Mouse (Mus musculus) myocyte (in vitro differentiated cells): Measurements from ENCODE around the gene Golim4. TPM values are rescaled to one million over a fixed set of nuclear protein-coding genes. Genes with fewer than 3 reads are reported as not detected.

ENCODE experiments used
- H3K27me3 ChIP-seq: one replicate; pipeline ENCODE4 v1.6.1; 2011; ENCODE audit not compliant: control insufficient read depth, insufficient read depth, insufficient read length
- H3K36me3 ChIP-seq: one replicate; pipeline ENCODE4 v1.6.1; 2011; ENCODE audit not compliant: control insufficient read depth, insufficient read depth
- H3K4me2 ChIP-seq: one replicate; pipeline ENCODE4 v1.6.1; 2011; ENCODE audit warnings: low read depth, control low read depth
- H3K4me3 ChIP-seq: one replicate; pipeline ENCODE4 v1.5.1; 2011; ENCODE audit warnings: mild to moderate bottlenecking, control low read depth, moderate library complexity
- H3K79me2 ChIP-seq: one replicate; pipeline ENCODE4 v1.6.1; 2011; ENCODE audit not compliant: control insufficient read depth, insufficient read depth
- H3ac ChIP-seq: one replicate; pipeline ENCODE4 v1.6.1; 2011; ENCODE audit not compliant: control insufficient read depth, insufficient read length
- CEBPB ChIP-seq: IDR thresholded peaks from 2 replicates; pipeline ENCODE4 v1.6.1; 2011; ENCODE audit warnings: mild to moderate bottlenecking, moderate library complexity; ENCODE audit not compliant: poor library complexity, insufficient read depth, severe bottlenecking
- E2F4 ChIP-seq: IDR thresholded peaks from one replicate; pipeline ENCODE4 v1.6.1; 2011; ENCODE audit warnings: mild to moderate bottlenecking, control low read depth, moderate library complexity; ENCODE audit not compliant: insufficient read depth
- MAX ChIP-seq: IDR thresholded peaks from one replicate; pipeline ENCODE4 v1.6.1; 2011; ENCODE audit warnings: low read depth, mild to moderate bottlenecking, control low read depth
- MYOD1 ChIP-seq, 3 experiments: IDR thresholded peaks; one replicate each; pipeline ENCODE4 v1.6.1; 2011; ENCODE audit warnings: control low read depth in 2 of 3, low read depth in 2 of 3, mild to moderate bottlenecking in 2 of 3, moderate library complexity in 1 of 3; ENCODE audit not compliant: insufficient read length in 2 of 3, control insufficient read depth in 1 of 3
- MYOG ChIP-seq, 3 experiments: IDR thresholded peaks; one replicate each; pipeline ENCODE4 v1.6.1; 2011; ENCODE audit warnings: control low read depth in 2 of 3, low read depth in 2 of 3, mild to moderate bottlenecking in 2 of 3; ENCODE audit not compliant: insufficient read length in 2 of 3, control insufficient read depth in 1 of 3, insufficient read depth in 1 of 3
- POLR2A ChIP-seq: IDR thresholded peaks from one replicate; pipeline ENCODE4 v1.6.1; 2011; ENCODE audit warnings: low read depth, mild to moderate bottlenecking, control low read depth, moderate library complexity; ENCODE audit not compliant: insufficient read length
- POLR2AphosphoS2 ChIP-seq: IDR thresholded peaks from one replicate; pipeline ENCODE4 v1.6.1; 2011; ENCODE audit warnings: low read depth, control low read depth; ENCODE audit not compliant: insufficient read length
- REST ChIP-seq: IDR thresholded peaks from one replicate; pipeline ENCODE4 v1.6.1; 2011; ENCODE audit warnings: mild to moderate bottlenecking, control low read depth, moderate library complexity; ENCODE audit not compliant: insufficient read depth, insufficient read length
- SRF ChIP-seq: IDR thresholded peaks from one replicate; pipeline ENCODE4 v1.6.1; 2011; ENCODE audit warnings: low read depth; ENCODE audit not compliant: control insufficient read depth, insufficient read length
- TCF12 ChIP-seq: IDR thresholded peaks from one replicate; pipeline ENCODE4 v1.6.1; 2011; ENCODE audit warnings: mild to moderate bottlenecking, control low read depth; ENCODE audit not compliant: poor library complexity, insufficient read depth, severe bottlenecking
- TCF3 ChIP-seq: IDR thresholded peaks from one replicate; pipeline ENCODE4 v1.6.1; 2011; ENCODE audit warnings: low read depth, control low read depth; ENCODE audit not compliant: insufficient read length
- USF1 ChIP-seq: IDR thresholded peaks from one replicate; pipeline ENCODE4 v1.6.1; 2011; ENCODE audit warnings: low read depth, mild to moderate bottlenecking, control low read depth, moderate library complexity
- polyA plus RNA-seq: library from polyadenylated mRNA; unstranded; fragments of >200 nt; fragmentation: generic; extraction: Trizol; gene quantifications from one replicate; pipeline ENCODE4 v1.2.1, GENCODE M21; 2012; ENCODE audit warnings: missing spikeins

Golim4 gene
- polyA plus RNA-seq, 1 experiment: 11.7 TPM

- H3K36me3 ChIP-seq: no peaks in the 10 kb centered on the region
- H3K27me3 ChIP-seq: no peaks in the 10 kb centered on the region
- TF ChIP-seq SRF (no peak), TCF3 (no peak), USF1 (no peak)
- H3K4me2 ChIP-seq: no peak overlapping the region
- no peak overlapping the region for H3K4me3 ChIP-seq
- H3ac ChIP-seq: no peak overlapping the region
- H3K79me2 ChIP-seq: peaks cover 49% of the 10 kb centered on the region
These were observed 7.4 kb downstream of the Golim4 start for GRCm38 (mm10) chr3:75949358-75949757.

- Histone ChIP-seq H3K27me3 (no peaks in the 10 kb centered on the region), H3K79me2 (peaks cover 41% of the 10 kb centered on the region), H3ac (no peak overlapping the region), H3K36me3 (no peaks in the 10 kb centered on the region), H3K4me2 (no peak overlapping the region), H3K4me3 (no peak overlapping the region)
- no peak for TF ChIP-seq TCF3
These were observed 8.1 kb downstream of the Golim4 start for GRCm38 (mm10) chr3:75948541-75949095.

- H3K4me3 ChIP-seq: no peak overlapping the region
These were observed 8.7 kb downstream of the Golim4 start for GRCm38 (mm10) chr3:75948003-75948402.

GRCm38 (mm10) chr3:75942303-75943060 is 14.3 kb downstream of the Golim4 start:
- H3ac ChIP-seq: no peak overlapping the region
- peaks cover 12% of the 10 kb centered on the region for H3K79me2 ChIP-seq
- H3K4me2 ChIP-seq: no peak overlapping the region
- H3K27me3 ChIP-seq: no peaks in the 10 kb centered on the region
- TF ChIP-seq POLR2A (no peak), TCF3 (no peak), USF1 (no peak), TCF12 (no peak)
- H3K4me3 ChIP-seq: no peak overlapping the region
- H3K36me3 ChIP-seq: no peaks in the 10 kb centered on the region

More at GRCm38 (mm10) chr3:75948003-75948402, 8.7 kb downstream of the Golim4 start:
- no peak overlapping the region for H3K4me2 ChIP-seq
- peaks cover 35% of the 10 kb centered on the region for H3K79me2 ChIP-seq
- TF ChIP-seq MYOG (IDR thresholded peaks at IDR 0.05; ENCODE audit: control insufficient read depth in 1 of 3, insufficient read depth in 1 of 3, insufficient read length in 2 of 3, low read depth in 2 of 3): no peak
- no peak for TF ChIP-seq TCF3
- TF ChIP-seq MAX: no peak
- no peak for TF ChIP-seq SRF
- no peak for TF ChIP-seq E2F4
- TF ChIP-seq CEBPB: no peak
- TF ChIP-seq MYOD1 (IDR thresholded peaks at IDR 0.05; ENCODE audit: control insufficient read depth in 1 of 3, insufficient read length in 2 of 3, low read depth in 2 of 3): no peak
- no peak for TF ChIP-seq REST
- TF ChIP-seq TCF12: no peak
- no peak for TF ChIP-seq POLR2A
- no peak for TF ChIP-seq POLR2AphosphoS2
- no peak for TF ChIP-seq USF1
- no peaks in the 10 kb centered on the region for H3K36me3 ChIP-seq
- H3K27me3 ChIP-seq: no peaks in the 10 kb centered on the region
- no peak overlapping the region for H3ac ChIP-seq

GRCm38 (mm10) chr3:75941864-75942263 is 14.9 kb downstream of the Golim4 start:
- H3K27me3 ChIP-seq: no peaks in the 10 kb centered on the region
- H3K36me3 ChIP-seq: no peaks in the 10 kb centered on the region
- no peak overlapping the region for H3ac ChIP-seq
- H3K79me2 ChIP-seq: peaks cover 12% of the 10 kb centered on the region
- no peak overlapping the region for H3K4me3 ChIP-seq
- TF ChIP-seq SRF (no peak), MAX (no peak), E2F4 (no peak), POLR2A (no peak), POLR2AphosphoS2 (no peak), REST (no peak), TCF12 (no peak), MYOD1 (IDR thresholded peaks at IDR 0.05; ENCODE audit: control insufficient read depth in 1 of 3, insufficient read length in 2 of 3, low read depth in 2 of 3) (no peak)
- no peak overlapping the region for H3K4me2 ChIP-seq
